Mouse (Mus musculus) limb, embryonic 12.5 days (tissue): ENCODE data around the gene Zfp740. TPM values are rescaled to one million over a fixed set of nuclear protein-coding genes. Genes with fewer than 3 reads are reported as not detected.

Source experiments
- ATAC-seq: fragments of 200-750 bp; cut with Nextera tagmentation; 2 replicates; pipeline ENCODE4 v1.8.0; 2017; ENCODE audit warnings: low read depth, moderate TSS enrichment; ENCODE audit not compliant: insufficient number of reproducible peaks, insufficient read depth, low FRiP score, low TSS enrichment
- H3K27ac ChIP-seq: fragments of 300-500 bp; sonication (generic); 2 replicates; pipeline ENCODE4 v1.5.1; 2016; ENCODE audit warnings: mild to moderate bottlenecking, moderate library complexity
- H3K27me3 ChIP-seq: fragments of 300-500 bp; sonication (generic); 2 replicates; pipeline ENCODE4 v1.6.1; 2016; ENCODE audit warnings: mild to moderate bottlenecking, moderate library complexity
- H3K36me3 ChIP-seq: fragments of 300-500 bp; sonication (generic); 2 replicates; pipeline ENCODE4 v1.6.1; 2016; ENCODE audit warnings: mild to moderate bottlenecking, moderate library complexity
- H3K4me1 ChIP-seq: fragments of 300-500 bp; sonication (generic); replicated peaks from 2 replicates; pipeline ENCODE4 v1.6.1; 2016
- H3K4me2 ChIP-seq: fragments of 300-500 bp; sonication (generic); 2 replicates; pipeline ENCODE4 v1.6.1; 2016; ENCODE audit warnings: mild to moderate bottlenecking, moderate library complexity
- H3K4me3 ChIP-seq: fragments of 300-500 bp; sonication (generic); replicated peaks from 2 replicates; pipeline ENCODE4 v1.5.1; 2016; ENCODE audit warnings: mild to moderate bottlenecking
- H3K9ac ChIP-seq: fragments of 300-500 bp; sonication (generic); replicated peaks from 2 replicates; pipeline ENCODE4 v1.6.1; 2016; ENCODE audit warnings: mild to moderate bottlenecking, moderate library complexity
- H3K9me3 ChIP-seq: fragments of 300-500 bp; sonication (generic); 2 replicates; pipeline ENCODE4 v1.6.1; 2016; ENCODE audit warnings: mild to moderate bottlenecking, moderate library complexity
- WGBS: fragments of 180-500 bp; shearing (Covaris S2); methylation state at CpG from one replicate; pipeline ENCODE4 v1.1.7; 2016; 5-methylcytosine and 5-hydroxymethylcytosine counted together
- polyA plus RNA-seq: library from polyadenylated mRNA; unstranded; fragments of >200 nt; fragmentation: Nextera tagmentation; extraction: Ambion mirVana; gene quantifications from 2 replicates; pipeline ENCODE4 v1.2.1, GENCODE M21; 2016

Zfp740 gene
- polyA plus RNA-seq, 1 experiment from 2014 or later, result 108 TPM

GRCm38 (mm10) chr15:102249967-102250366, 46.9 kb downstream of the Zfp740 start:
- peaks cover 81% of the 10 kb centered on the region for H3K4me1 ChIP-seq
- no peaks in the 10 kb centered on the region for H3K9me3 ChIP-seq
- ATAC-seq, result no peak
- H3K27me3 ChIP-seq, result no peaks in the 10 kb centered on the region
- H3K4me2 ChIP-seq, result peak overlapping the region; percentile 97
- peaks cover 48% of the 10 kb centered on the region for H3K36me3 ChIP-seq
- H3K9ac ChIP-seq, result peak overlapping the region; percentile 52
- H3K27ac ChIP-seq, result peak overlapping the region; percentile 100
- peak overlapping the region; percentile 67 for H3K4me3 ChIP-seq
- WGBS, result 33% methylated on average over 9 of the region's 9 CpGs

DNA sequence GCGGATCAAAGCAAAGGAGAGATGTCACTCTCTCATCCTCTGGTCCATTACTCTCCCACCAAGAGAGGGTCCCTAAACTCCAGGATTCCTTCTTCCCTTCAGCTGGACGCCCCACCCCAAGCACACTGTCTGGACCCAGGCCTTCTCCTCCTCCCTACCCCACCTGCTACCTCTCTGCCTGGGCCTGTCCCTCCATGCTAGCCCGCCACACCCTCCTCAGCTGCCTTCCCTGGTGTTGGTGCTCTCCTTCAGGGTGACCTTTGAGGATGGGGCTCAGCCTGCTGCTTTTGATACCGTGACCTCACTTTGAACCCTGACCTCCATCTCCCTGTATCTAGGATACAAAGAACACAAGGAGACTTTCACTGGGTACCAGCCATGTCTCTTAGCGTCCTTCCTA, 47.5 kb downstream of the Zfp740 start:
- WGBS, result 54% methylated on average over 5 of the region's 5 CpGs
- Histone ChIP-seq H3K9ac (peak overlapping the region; percentile 52), H3K9me3 (no peaks in the 10 kb centered on the region)

GRCm38 (mm10) chr15:102255547-102256255, 52.7 kb downstream of the Zfp740 start:
- 31% methylated on average over 13 of the region's 14 CpGs for WGBS
- no peaks in the 10 kb centered on the region for H3K9me3 ChIP-seq
- H3K4me2 ChIP-seq, result peak overlapping the region; percentile 92
- peaks cover 38% of the 10 kb centered on the region for H3K36me3 ChIP-seq
- H3K27ac ChIP-seq, result peak overlapping the region; percentile 99
- H3K27me3 ChIP-seq, result no peaks in the 10 kb centered on the region
- peak; percentile 55 for ATAC-seq
- H3K9ac ChIP-seq, result peak overlapping the region; percentile 93
- H3K4me3 ChIP-seq, result peak overlapping the region; percentile 82
- peaks cover 86% of the 10 kb centered on the region for H3K4me1 ChIP-seq

More for the DNA sequence above, 47.5 kb downstream of the Zfp740 start:
- H3K27me3 ChIP-seq, result no peaks in the 10 kb centered on the region
- H3K36me3 ChIP-seq, result peaks cover 49% of the 10 kb centered on the region
- peak overlapping the region; percentile 67; the same call in 1 of the 2 replicates for H3K4me3 ChIP-seq
- peak overlapping the region; percentile 100 for H3K27ac ChIP-seq
- peaks cover 81% of the 10 kb centered on the region for H3K4me1 ChIP-seq
- peak overlapping the region; percentile 97 for H3K4me2 ChIP-seq
- ATAC-seq, result no peak

GRCm38 (mm10) chr15:102256431-102257201, 53.6 kb downstream of the Zfp740 start:
- H3K9ac ChIP-seq, result peak overlapping the region; percentile 93
- H3K4me2 ChIP-seq, result peak overlapping the region; percentile 92
- 5% methylated on average over 22 of the region's 22 CpGs for WGBS
- H3K27me3 ChIP-seq, result no peaks in the 10 kb centered on the region
- H3K4me3 ChIP-seq, result peak overlapping the region; percentile 82
- ATAC-seq, result no peak
- H3K9me3 ChIP-seq, result no peaks in the 10 kb centered on the region
- peak overlapping the region; percentile 99 for H3K27ac ChIP-seq
- peaks cover 80% of the 10 kb centered on the region for H3K4me1 ChIP-seq
- peaks cover 29% of the 10 kb centered on the region for H3K36me3 ChIP-seq

GRCm38 (mm10) chr15:102257202-102258075, 54.4 kb downstream of the Zfp740 start, which contains the start of gene Rarg:
Gene Rarg, minus strand, starts transcription at chr15:102257517.
- Histone ChIP-seq H3K9ac (peak within 1 kb of the TSS; percentile 93), H3K36me3 (peaks cover 21% of the 10 kb centered on the region), H3K4me1 (peaks cover 80% of the 10 kb centered on the region), H3K27me3 (no peaks in the 10 kb centered on the region), H3K4me3 (peak within 1 kb of the TSS; percentile 82), H3K9me3 (no peaks in the 10 kb centered on the region), H3K4me2 (peak within 1 kb of the TSS; percentile 92), H3K27ac (peak within 1 kb of the TSS; percentile 99)
- under 1% methylated on average over 32 of the region's 46 CpGs for WGBS
- peak; percentile 39 for ATAC-seq

DNA sequence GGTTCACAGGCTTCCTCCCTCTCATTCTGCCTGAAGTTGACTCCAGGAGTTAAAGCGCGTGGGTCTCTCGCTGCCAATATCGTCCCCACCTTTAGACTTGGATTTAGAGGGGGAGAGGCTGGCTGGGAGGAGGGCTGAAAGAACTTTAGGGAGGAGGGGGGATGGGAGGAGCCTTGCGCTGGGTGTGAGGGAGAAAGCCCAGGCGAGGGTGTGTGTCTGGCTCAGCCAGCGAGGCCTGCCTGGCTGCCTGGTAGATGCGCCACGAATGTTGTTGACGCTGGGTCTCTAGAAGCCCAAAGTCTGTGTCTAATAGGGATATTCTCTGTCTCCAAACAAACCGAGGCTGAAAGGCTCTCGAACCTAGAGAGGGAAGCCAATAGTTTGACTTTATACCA, 55.0 kb downstream of the Zfp740 start:
- Histone ChIP-seq H3K36me3 (peaks cover 15% of the 10 kb centered on the region), H3K4me2 (peak overlapping the region; percentile 92), H3K4me3 (peak overlapping the region; percentile 82), H3K4me1 (peaks cover 77% of the 10 kb centered on the region), H3K27me3 (no peaks in the 10 kb centered on the region), H3K27ac (peak overlapping the region; percentile 99), H3K9me3 (no peaks in the 10 kb centered on the region), H3K9ac (0 out of 2 replicates have a peak overlapping the region, but pooled peaks have one; percentile 35)
- 1% methylated on average over 12 of the region's 12 CpGs for whole genome bisulfite sequencing
- peak; percentile 53; the same call in 1 of the 2 replicates for ATAC-seq

DNA sequence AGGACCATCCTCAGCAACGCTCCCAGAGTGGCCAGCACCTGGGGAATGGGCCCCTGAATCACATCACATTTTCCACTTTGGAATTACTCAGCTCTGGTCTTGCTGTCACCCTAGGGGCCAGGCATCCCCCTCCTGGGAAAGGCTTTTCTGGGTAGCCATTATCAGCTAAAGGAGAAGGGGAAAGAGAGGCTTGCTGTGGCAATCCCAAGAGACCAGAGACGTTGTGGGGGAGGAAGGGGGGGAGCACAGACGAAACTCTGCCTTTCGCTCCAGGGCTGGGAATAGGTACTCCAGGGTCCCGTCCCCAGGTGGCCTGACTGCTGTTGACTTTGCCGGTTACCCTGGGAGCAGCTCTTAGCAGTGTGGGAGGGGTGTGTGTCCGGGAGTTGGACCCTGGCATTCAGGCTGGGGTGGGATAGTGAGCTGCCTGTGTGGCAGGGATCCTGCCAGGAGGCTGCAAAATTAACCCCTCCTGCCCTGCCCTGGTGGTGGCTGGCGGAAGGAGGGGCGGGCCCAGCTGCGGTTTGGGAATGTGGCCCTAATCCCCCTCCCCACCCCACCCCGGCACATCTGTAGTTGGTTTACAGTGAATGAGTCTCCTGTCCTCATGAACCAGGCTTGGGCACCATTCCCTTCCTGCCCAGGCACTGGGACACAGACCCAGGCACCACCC, 55.7 kb downstream of the Zfp740 start:
- peak; percentile 19; the same call in 1 of the 2 replicates for ATAC-seq
- Histone ChIP-seq H3K4me2 (peak overlapping the region; percentile 92), H3K36me3 (peaks cover 9% of the 10 kb centered on the region), H3K9me3 (no peaks in the 10 kb centered on the region), H3K4me1 (peaks cover 72% of the 10 kb centered on the region), H3K27me3 (no peaks in the 10 kb centered on the region), H3K4me3 (peak overlapping the region; percentile 82), H3K27ac (peak overlapping the region; percentile 99), H3K9ac (peak overlapping the region; percentile 35; the same call in 1 of the 2 replicates)
- WGBS, result 4% methylated on average over 11 of the region's 11 CpGs

- no peak for ATAC-seq
- no peaks in the 10 kb centered on the region for H3K9me3 ChIP-seq
- peaks cover 42% of the 10 kb centered on the region for H3K4me1 ChIP-seq
- H3K4me3 ChIP-seq, result no peak overlapping the region
- H3K9ac ChIP-seq, result no peak overlapping the region
- peak overlapping the region; percentile 18; the same call in 1 of the 2 replicates for H3K27ac ChIP-seq
- H3K27me3 ChIP-seq, result no peaks in the 10 kb centered on the region
- no peak overlapping the region for H3K4me2 ChIP-seq
- no peaks in the 10 kb centered on the region for H3K36me3 ChIP-seq
- WGBS, result 43% methylated on average over 7 of the region's 7 CpGs
These were observed 59.5 kb downstream of the Zfp740 start for GRCm38 (mm10) chr15:102262582-102262981.

DNA sequence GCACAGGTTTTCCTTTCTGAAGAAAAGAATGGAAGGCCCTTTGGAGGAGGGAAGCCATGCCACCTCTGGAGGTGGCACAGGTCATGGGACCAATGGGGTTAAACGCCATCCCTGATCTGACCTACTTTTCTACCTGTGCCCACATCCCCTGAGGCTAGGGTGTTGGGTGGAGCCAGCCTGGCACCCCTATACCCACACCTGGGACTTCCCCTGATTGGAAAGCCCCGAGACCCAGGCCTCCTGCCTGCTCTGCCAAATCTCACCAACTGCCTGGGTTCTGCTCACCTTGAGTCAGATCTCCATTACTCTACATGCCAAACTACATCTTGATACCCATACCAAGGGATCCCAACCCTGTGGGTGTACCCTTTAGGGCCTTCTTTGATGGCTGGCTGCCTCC, 60.0 kb downstream of the Zfp740 start:
- H3K36me3 ChIP-seq, result no peaks in the 10 kb centered on the region
- no peak overlapping the region for H3K9ac ChIP-seq
- H3K27ac ChIP-seq, result peak overlapping the region; percentile 18; the same call in 1 of the 2 replicates
- no peaks in the 10 kb centered on the region for H3K9me3 ChIP-seq
- WGBS, result 77% methylated on average over 2 of the region's 2 CpGs
- no peak overlapping the region for H3K4me2 ChIP-seq
- no peaks in the 10 kb centered on the region for H3K27me3 ChIP-seq
- ATAC-seq, result no peak
- peaks cover 37% of the 10 kb centered on the region for H3K4me1 ChIP-seq
- H3K4me3 ChIP-seq, result no peak overlapping the region
